Mouse (Mus musculus): ENCODE measurements at regions not wholly inside any gene's neighbourhood (a gene's known extent, or its start where the extent isn't known, plus 50 kb on each side); places are given as distances from the start of the nearest gene placed in this dataset.

DNA sequence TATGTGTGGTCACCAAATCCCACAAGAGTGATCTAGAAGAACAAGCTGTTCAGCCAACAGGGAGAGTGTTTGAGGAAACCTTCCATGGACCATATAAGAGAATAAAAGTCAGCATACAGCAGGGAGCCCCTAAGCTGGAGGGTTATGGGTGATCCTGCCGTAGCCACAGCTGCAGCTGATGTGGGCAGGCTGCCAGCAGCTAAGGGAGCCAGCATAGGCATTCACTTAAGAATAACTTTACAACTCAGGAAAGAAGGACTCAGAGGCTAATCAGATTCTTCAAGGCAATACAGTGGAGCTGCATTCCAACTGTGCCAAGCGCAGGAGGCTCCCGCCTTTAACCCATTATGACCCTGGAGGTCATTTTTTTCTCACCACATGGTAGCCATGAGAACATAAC is 121.6 kb downstream of the Uck2 start:
- 4% methylated on average over 3 of the region's 3 CpGs for WGBS

DNA sequence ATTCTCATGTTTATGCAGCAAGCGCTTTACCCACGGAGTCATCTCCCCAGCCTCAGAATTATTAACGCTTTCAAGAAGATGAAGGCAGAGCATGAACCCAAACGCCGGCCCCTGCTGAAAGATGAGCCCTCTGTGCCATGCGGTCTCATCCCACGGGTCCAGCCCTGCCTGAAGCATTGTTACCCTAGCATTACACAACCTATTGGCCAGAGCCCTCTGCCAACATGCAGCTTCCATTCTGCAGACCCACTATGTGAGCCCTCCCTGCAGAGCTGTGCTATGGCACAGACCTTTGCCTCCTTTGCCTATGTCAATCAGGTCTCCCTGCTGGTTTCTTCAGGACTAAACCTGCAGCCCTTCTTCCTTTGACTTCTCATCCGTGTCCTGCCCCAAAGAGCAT is 122.6 kb downstream of the Uck2 start:
- no peak overlapping the region for H3K27ac ChIP-seq (replicated peaks; ENCODE audit: low read depth, low read length)
- H3K36me3 ChIP-seq (ENCODE audit: control insufficient read depth, insufficient read depth, low read length): no peaks in the 10 kb centered on the region
- 69% methylated on average over 8 of the region's 8 CpGs for WGBS
- H3K4me1 ChIP-seq (ENCODE audit: control insufficient read depth, insufficient read depth, low read length): peaks cover 2% of the 10 kb centered on the region; the same call in 1 of the 2 replicates
- ATAC-seq (ENCODE audit: low FRiP score, low read depth) (no peak), DNase-seq (ENCODE audit: low spot score) (no peak)
- no peaks in the 10 kb centered on the region for H3K27me3 ChIP-seq (ENCODE audit: control insufficient read depth, insufficient read depth, low read length)
- H3K4me2 ChIP-seq (replicated peaks; ENCODE audit: low read depth, low read length, severe bottlenecking): no peak overlapping the region
- H3K9ac ChIP-seq (ENCODE audit: low read depth, low read length, severe bottlenecking): no peak overlapping the region
- H3K9me3 ChIP-seq (ENCODE audit: control insufficient read depth, low read length): no peaks in the 10 kb centered on the region
- no peak overlapping the region for H3K4me3 ChIP-seq (replicated peaks; ENCODE audit: low read length)
- no peak for TF ChIP-seq POLR2A (IDR thresholded peaks at IDR 0.05; ENCODE audit: borderline replicate concordance, extremely low read depth, insufficient read depth, insufficient read length)

More for the DNA sequence above, 121.6 kb downstream of the Uck2 start:
- no peak overlapping the region for H3K27ac ChIP-seq (replicated peaks; ENCODE audit: low read depth, low read length)
- H3K4me3 ChIP-seq (replicated peaks; ENCODE audit: low read length): no peak overlapping the region
- H3K27me3 ChIP-seq (ENCODE audit: control insufficient read depth, insufficient read depth, low read length): no peaks in the 10 kb centered on the region
- H3K9me3 ChIP-seq (ENCODE audit: control insufficient read depth, low read length): no peaks in the 10 kb centered on the region
- H3K36me3 ChIP-seq (ENCODE audit: control insufficient read depth, insufficient read depth, low read length): no peaks in the 10 kb centered on the region
- TF ChIP-seq POLR2A (IDR thresholded peaks at IDR 0.05; ENCODE audit: borderline replicate concordance, extremely low read depth, insufficient read depth, insufficient read length): no peak
- H3K4me1 ChIP-seq (ENCODE audit: control insufficient read depth, insufficient read depth, low read length): peaks cover 2% of the 10 kb centered on the region; the same call in 1 of the 2 replicates
- H3K9ac ChIP-seq (ENCODE audit: low read depth, low read length, severe bottlenecking): no peak overlapping the region
- ATAC-seq (ENCODE audit: low FRiP score, low read depth) (peak; percentile 73), DNase-seq (ENCODE audit: low spot score) (peak; percentile 71)
- no peak overlapping the region for H3K4me2 ChIP-seq (replicated peaks; ENCODE audit: low read depth, low read length, severe bottlenecking)

DNA sequence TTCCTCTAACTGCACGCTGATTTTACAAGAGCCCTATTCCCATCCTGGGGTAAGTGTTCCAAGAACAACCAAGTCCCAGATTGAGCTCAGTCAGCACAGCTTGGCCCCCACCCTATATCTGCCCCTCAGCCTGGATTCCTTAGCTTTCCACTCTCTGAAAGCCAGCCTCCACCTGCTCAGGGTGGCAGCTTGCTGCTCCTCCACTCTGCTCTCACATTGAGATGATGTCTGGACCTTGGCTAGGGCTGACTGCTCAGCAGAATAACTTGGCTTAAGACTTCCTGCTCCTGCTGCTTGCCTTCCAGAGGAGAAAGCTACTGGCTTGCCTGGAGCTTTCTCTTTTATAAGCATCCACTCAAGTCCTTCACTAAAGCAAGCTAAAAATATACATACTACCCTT is 125.6 kb downstream of the Uck2 start:
- H3K9ac ChIP-seq (ENCODE audit: low read depth, low read length, severe bottlenecking): no peak overlapping the region
- WGBS: 77% methylated on average over 1 of the region's 1 CpGs

DNA sequence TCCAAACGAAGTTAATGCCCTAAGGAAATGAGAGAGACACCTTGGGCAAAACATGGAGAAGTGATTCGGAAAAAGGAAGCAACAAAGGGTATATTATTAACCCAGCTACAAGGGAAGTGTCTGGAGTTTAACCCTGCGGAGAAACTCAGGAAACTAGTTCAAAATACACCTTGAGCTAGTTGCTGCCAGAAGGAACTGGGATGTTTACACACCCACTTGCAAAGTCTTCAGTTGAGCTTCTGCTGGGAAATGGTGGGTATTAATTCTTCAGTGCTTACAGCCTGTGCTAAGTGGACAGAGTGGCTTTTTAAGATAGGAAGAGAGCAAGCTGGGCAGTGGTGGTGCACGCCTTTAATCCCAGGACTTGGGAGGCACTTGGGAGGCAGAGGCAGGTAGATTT is 132.7 kb downstream of the Uck2 start:
- Histone ChIP-seq H3K36me3 (ENCODE audit: control insufficient read depth, insufficient read depth, low read length) (no peaks in the 10 kb centered on the region), H3K27ac (replicated peaks; ENCODE audit: low read depth, low read length) (no peak overlapping the region), H3K4me1 (ENCODE audit: control insufficient read depth, insufficient read depth, low read length) (no peaks in the 10 kb centered on the region), H3K9me3 (ENCODE audit: control insufficient read depth, low read length) (peaks cover 6% of the 10 kb centered on the region; the same call in 1 of the 2 replicates), H3K4me3 (replicated peaks; ENCODE audit: low read length) (no peak overlapping the region), H3K27me3 (ENCODE audit: control insufficient read depth, insufficient read depth, low read length) (no peaks in the 10 kb centered on the region), H3K4me2 (replicated peaks; ENCODE audit: low read depth, low read length, severe bottlenecking) (no peak overlapping the region), H3K9ac (ENCODE audit: low read depth, low read length, severe bottlenecking) (no peak overlapping the region)
- 70% methylated on average over 4 of the region's 4 CpGs for WGBS
- DNase-seq (ENCODE audit: low spot score) (no peak), ATAC-seq (ENCODE audit: low FRiP score, low read depth) (no peak)
- TF ChIP-seq POLR2A (IDR thresholded peaks at IDR 0.05; ENCODE audit: borderline replicate concordance, extremely low read depth, insufficient read depth, insufficient read length): no peak

More for the DNA sequence above, 125.6 kb downstream of the Uck2 start:
- no peak for ATAC-seq (ENCODE audit: low FRiP score, low read depth)
- Histone ChIP-seq H3K4me1 (ENCODE audit: control insufficient read depth, insufficient read depth, low read length) (peaks cover 2% of the 10 kb centered on the region; the same call in 1 of the 2 replicates), H3K4me2 (replicated peaks; ENCODE audit: low read depth, low read length, severe bottlenecking) (no peak overlapping the region), H3K27me3 (ENCODE audit: control insufficient read depth, insufficient read depth, low read length) (no peaks in the 10 kb centered on the region), H3K36me3 (ENCODE audit: control insufficient read depth, insufficient read depth, low read length) (no peaks in the 10 kb centered on the region), H3K9me3 (ENCODE audit: control insufficient read depth, low read length) (no peaks in the 10 kb centered on the region), H3K4me3 (replicated peaks; ENCODE audit: low read length) (no peak overlapping the region), H3K27ac (replicated peaks; ENCODE audit: low read depth, low read length) (no peak overlapping the region)
- TF ChIP-seq POLR2A (IDR thresholded peaks at IDR 0.05; ENCODE audit: borderline replicate concordance, extremely low read depth, insufficient read depth, insufficient read length): no peak
- no peak for DNase-seq (ENCODE audit: low spot score)

DNA sequence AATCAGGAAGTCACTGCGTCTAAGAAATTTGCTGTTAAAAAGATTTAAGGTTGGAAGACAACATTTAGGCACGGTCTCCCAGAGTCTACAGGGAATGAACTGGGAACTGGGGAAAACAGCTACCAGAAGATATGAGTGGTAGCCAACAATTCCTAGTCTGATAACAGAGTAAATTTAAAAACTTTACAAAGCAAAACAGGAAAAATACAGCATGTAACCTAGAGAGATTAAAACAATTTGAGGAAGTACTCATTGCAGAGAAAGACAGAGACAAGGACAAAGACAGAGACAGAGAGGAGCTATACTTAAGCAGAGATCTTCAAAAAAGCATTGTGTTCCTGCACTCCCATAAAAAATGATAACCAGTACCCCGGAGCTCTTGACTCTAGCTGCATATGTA is 140.8 kb downstream of the Uck2 start:
- H3K4me1 ChIP-seq (ENCODE audit: control insufficient read depth, insufficient read depth, low read length): no peaks in the 10 kb centered on the region
- no peak overlapping the region for H3K27ac ChIP-seq (replicated peaks; ENCODE audit: low read depth, low read length)
- no peak overlapping the region for H3K4me2 ChIP-seq (replicated peaks; ENCODE audit: low read depth, low read length, severe bottlenecking)
- H3K4me3 ChIP-seq (replicated peaks; ENCODE audit: low read length): no peak overlapping the region
- no peak for DNase-seq (ENCODE audit: low spot score)
- no peak for ATAC-seq (ENCODE audit: low FRiP score, low read depth)
- WGBS: 87% methylated on average over 3 of the region's 3 CpGs
- peaks cover 2% of the 10 kb centered on the region; the same call in 1 of the 2 replicates for H3K9me3 ChIP-seq (ENCODE audit: control insufficient read depth, low read length)
- TF ChIP-seq POLR2A (IDR thresholded peaks at IDR 0.05; ENCODE audit: borderline replicate concordance, extremely low read depth, insufficient read depth, insufficient read length): no peak
- no peak overlapping the region for H3K9ac ChIP-seq (ENCODE audit: low read depth, low read length, severe bottlenecking)
- H3K27me3 ChIP-seq (ENCODE audit: control insufficient read depth, insufficient read depth, low read length): no peaks in the 10 kb centered on the region
- no peaks in the 10 kb centered on the region for H3K36me3 ChIP-seq (ENCODE audit: control insufficient read depth, insufficient read depth, low read length)

DNA sequence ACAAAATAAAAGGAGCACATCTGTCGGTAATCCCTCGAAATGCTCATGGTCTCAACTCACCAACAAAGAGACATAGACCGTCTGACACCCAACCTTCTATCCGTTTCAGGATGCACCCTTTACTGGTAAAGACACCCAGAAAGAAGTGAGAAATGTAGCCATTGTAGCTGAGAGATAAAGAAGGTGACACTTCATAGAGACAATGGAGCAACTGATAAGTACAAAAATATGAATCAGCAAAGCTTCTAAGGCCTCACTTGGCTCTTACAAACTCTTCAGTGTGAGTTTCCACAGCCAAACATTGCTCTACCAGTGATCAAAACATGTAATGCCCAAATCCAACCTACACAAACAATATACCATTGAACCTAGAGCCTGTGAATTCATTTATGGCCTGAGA is 141.3 kb downstream of the Uck2 start:
- WGBS: 84% methylated on average over 4 of the region's 4 CpGs
- Histone ChIP-seq H3K9me3 (ENCODE audit: control insufficient read depth, low read length) (peaks cover 5% of the 10 kb centered on the region; the same call in 1 of the 2 replicates), H3K27ac (replicated peaks; ENCODE audit: low read depth, low read length) (no peak overlapping the region), H3K27me3 (ENCODE audit: control insufficient read depth, insufficient read depth, low read length) (no peaks in the 10 kb centered on the region), H3K4me2 (replicated peaks; ENCODE audit: low read depth, low read length, severe bottlenecking) (no peak overlapping the region), H3K4me3 (replicated peaks; ENCODE audit: low read length) (no peak overlapping the region), H3K36me3 (ENCODE audit: control insufficient read depth, insufficient read depth, low read length) (no peaks in the 10 kb centered on the region), H3K4me1 (ENCODE audit: control insufficient read depth, insufficient read depth, low read length) (no peaks in the 10 kb centered on the region), H3K9ac (ENCODE audit: low read depth, low read length, severe bottlenecking) (no peak overlapping the region)
- DNase-seq (ENCODE audit: low spot score) (no peak), ATAC-seq (ENCODE audit: low FRiP score, low read depth) (no peak)
- TF ChIP-seq POLR2A (IDR thresholded peaks at IDR 0.05; ENCODE audit: borderline replicate concordance, extremely low read depth, insufficient read depth, insufficient read length): no peak
